Mouse (Mus musculus) heart, adult 2 months (tissue): ENCODE measurements at regions not wholly inside any gene's neighbourhood (a gene's known extent, or its start where the extent isn't known, plus 50 kb on each side); places are given as distances from the start of the nearest gene placed in this dataset.

Source experiments
- CTCF ChIP-seq: fragments of 200-600 bp; IDR thresholded peaks from 2 replicates; pipeline ENCODE4 v1.8.1; 2022; ENCODE audit warnings: antibody characterized with exemption, mild to moderate bottlenecking, moderate library complexity
- EP300 ChIP-seq: fragments of 200-500 bp; IDR thresholded peaks from 2 replicates; pipeline ENCODE4 v1.6.1; 2011; ENCODE audit warnings: low read depth, low read length, control low read depth; ENCODE audit not compliant: insufficient read depth
- POLR2A ChIP-seq: fragments of 200-500 bp; IDR thresholded peaks from 2 replicates; pipeline ENCODE4 v1.6.1; 2011; ENCODE audit warnings: mild to moderate bottlenecking, low read depth, low read length, control low read depth; ENCODE audit not compliant: insufficient read depth

- TF ChIP-seq CTCF = no peak
- TF ChIP-seq POLR2A = no peak
- no peak for TF ChIP-seq EP300
Measured at GRCm38 (mm10) chr6:36175112-36175511, 212.8 kb upstream of the Chrm2 start.
